Mouse (Mus musculus): ENCODE measurements around the gene Mical2. TPM values are rescaled to one million over a fixed set of nuclear protein-coding genes. Genes with fewer than 3 reads are reported as not detected.

Gene Mical2
- total RNA-seq, 1 experiment from 2014 or later, result 13.9 TPM

DNA sequence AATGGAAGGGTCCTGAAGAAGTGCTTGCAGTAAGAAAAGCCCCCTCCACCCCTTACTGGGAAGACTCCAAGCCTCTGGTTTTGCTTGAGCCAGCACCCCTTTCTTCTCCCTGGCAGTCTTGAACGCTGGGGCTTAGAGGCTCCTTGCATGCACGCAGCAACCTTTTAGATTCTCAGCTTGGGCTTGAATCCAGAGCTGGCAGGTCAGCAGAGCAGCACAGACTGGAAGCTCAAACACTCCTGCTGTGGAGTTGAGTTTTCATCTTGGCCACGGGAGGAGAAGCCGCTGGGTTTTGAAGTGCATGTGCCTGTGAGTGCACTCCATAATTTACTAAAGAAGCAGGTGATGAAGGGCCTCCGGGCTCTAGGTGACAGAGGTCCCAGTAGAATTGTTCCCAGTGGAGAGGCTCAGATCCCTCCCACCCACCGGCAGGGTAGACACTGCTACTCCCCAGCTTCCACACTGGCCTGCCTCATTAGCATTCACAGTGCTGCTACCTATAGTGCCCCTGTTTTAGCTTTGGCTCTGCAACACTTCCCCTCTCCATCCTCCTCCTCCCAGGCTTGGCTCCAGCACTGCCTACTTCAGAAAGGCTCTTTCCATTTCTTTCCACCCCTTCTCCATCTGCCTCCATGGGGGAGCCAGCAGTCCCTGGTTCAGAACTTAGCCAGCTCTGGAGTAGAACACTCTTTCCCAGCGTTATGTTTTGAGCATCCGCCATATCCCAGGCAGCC lies 15.7 kb downstream of the Mical2 start:
- DNase-seq, result no peak

DNA sequence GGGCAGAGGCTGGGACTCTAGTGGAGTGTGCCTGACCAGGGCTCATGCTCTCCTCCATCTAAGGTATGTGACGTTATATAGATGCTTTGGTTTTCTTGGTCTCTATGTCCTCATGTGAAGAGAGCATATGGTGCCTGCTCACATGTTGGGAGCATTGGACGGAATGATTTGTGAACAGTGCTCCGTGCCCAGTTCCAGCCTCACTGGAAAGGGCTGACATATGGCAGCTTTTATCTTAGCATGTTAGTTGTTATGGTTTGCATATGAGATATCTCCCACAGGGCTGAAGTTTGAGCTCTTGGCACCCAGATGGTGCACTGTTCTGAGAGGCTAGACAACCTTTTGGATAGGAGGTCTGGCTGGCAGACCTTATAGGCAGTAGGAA lies 16.3 kb downstream of the Mical2 start:
- no peak for DNase-seq

DNA sequence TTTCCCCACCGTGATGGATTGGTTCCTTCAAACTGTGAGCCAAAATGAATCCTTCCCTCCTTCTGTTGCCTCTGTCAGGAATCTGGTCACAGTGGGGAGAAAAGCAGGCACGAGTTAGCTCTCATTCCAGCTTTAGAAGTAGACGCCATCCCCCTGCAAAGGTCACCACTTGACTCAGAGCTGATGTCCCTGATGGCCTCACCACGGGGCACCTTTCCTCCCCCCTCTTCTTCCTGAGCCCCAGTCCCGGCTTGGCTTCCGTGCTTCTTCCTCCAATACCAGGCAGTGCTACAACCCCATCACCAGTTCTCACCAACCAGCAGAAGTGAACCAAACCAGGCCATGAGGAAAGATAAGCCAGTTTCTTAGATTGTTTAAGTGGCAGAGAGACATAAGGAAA lies 16.9 kb downstream of the Mical2 start:
- no peak for DNase-seq

DNA sequence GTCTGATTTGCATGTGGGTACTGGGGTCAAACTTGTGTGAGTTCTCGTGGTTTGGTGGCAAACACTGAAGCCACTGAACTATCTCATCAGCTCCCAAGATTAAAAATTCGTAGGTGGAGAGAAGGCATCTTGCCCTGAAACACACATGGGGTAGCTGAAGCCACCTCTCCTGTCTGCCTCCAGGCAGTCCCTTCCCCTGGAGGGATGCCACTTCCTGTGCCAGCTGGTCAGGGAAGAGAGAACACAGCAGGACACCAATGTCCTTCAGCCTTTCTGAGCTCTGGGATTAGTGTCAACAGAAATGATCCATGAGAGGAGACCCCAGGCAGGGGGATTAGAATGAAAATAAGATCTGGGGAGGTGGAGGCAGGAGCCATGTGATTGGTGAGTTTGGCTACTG lies 18.4 kb downstream of the Mical2 start:
- DNase-seq, result no peak

DNA sequence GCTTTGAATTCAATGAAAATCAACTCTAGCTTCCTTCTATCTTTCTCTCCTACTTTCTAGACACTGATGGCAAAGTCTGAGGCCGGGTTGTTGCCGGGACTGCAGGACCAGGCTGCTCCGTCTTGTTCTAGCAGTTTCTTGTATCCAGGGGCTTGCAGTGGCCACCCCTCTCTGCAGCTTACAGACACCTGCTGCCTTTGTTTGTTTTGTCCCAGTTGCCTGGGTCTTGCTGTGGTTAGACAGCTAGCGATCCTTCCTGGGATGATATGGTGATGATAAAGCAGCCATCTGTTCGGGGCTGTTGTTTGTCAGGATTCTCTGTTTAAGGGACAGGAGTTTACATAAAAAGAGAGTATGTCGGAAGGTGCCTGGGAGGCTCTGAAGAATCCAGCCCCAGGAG lies 19.0 kb downstream of the Mical2 start:
- no peak for DNase-seq

DNA sequence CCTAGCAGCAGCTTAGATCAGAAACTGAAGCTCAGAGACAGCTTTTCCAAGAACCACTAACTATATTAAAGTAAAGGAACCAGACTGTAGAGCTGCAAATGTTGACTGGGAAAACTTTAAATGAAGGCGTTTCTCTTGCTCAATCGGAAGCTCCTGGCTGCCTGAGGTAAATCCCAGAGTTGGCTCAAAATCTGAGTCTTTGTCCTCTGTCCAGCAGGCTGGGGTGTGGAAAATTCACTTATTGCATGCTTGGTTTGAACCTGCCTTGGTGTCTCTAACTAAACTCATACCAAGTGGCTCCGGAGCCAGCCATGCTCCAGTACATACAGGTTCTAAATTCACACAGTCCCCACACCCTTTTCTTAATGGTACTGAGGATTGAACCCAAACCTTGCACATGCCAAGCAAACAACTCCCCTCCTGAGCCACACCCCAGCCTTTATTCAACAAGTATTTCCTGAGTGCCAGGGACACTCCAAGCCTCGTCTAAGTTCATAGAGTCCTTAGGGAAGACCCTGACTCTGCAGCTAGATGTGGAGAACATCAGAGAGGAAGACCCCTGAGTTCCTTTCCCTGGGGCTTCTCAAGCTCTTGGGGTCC lies 20.3 kb downstream of the Mical2 start:
- DNase-seq, result no peak

DNA sequence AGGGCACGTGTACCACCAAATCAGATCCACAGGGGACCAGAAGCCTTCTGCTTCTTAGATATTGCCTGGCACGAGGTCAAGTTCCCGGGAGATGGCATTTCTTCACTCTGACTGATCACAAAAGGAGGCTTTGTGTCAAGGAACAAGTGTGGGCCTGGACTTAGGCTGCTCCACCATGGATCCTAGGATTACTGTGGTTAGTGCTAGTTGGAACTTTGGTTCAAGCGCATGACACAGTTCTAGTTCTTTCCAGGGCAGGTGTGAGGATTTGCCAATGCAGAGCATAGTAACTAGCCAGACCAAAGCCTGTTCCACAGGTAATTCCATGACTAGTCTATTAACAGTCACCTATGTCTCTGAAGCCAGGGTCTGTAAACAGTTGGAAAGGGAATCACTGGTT lies 20.8 kb downstream of the Mical2 start:
- no peak for DNase-seq

DNA sequence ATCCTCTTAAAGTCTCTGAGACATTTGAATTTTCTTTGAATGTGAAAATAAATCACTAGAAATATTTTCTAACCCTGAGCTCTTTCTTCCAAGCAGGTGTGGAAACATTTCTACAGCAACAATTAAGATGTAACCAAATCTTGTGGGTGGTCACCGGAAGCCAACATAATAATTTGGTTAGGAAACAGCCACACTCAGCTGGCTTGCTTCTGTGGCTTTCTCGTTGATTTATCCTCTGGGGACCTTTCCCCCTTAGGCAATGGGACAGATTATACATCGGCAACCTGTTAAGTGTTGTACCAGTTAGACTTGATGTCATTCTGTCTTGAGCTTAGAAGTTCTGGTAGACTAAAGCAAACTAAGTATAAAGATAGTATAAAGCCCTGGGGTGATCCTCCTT lies 22.2 kb downstream of the Mical2 start:
- no peak for DNase-seq

DNA sequence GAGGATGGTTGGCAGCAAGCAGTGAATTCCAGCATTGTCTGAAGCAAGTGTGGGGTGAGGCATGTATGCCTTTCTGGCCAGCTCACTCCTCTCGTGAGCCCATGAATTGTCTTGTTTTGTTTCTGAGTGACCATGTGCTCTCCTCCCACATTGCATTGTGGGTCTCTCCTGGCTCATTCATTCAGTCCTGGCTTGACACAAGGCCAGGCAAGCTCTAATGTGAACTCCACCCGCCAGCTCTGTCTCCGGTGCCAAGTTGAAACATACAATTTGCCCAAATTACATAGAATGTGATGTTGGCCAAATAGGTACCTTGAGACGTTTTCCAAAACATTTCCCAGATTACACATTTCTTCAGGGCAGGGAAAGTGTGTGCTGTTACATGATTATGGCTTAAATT lies 23.8 kb downstream of the Mical2 start:
- no peak for DNase-seq

DNA sequence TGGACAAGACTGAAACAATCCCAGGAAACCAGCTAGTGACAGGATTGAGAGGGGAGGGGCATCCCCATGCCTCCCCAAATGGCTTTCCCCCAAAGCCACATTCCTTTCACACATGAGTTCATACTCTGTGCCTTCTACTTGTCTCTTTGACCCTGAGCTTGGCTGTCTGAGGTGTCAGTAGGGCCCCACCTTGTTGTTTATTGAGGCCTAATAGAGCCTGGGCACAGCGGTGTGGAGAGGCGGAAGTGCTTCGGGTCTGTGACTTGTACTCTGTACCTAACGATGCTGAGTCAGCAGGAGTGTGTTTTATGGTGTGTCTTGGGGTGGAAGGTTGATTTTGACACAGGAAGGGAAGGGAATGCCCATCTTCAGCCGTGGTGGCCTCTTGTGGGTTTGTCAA lies 26.4 kb downstream of the Mical2 start:
- DNase-seq, result no peak

DNA sequence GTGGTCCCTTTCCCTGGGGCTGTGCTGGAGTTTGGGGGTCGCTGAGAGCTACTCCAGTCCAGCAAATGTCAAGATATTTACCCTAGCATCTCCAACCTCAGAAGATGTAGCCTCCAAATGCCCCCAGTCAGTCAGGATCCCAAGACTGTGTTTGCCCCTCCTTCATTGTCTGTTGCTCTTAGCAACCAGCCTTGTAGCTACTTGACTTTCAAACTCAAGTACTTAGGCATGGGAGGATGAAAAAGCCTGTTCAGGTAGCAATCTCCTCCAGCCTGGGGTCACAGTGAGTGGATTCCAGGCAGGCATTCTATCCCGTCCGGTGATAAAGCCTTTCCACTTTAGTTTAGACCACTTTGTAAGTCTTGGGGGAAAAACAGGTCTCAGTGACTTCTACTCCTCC lies 28.6 kb downstream of the Mical2 start:
- DNase-seq, result no peak

DNA sequence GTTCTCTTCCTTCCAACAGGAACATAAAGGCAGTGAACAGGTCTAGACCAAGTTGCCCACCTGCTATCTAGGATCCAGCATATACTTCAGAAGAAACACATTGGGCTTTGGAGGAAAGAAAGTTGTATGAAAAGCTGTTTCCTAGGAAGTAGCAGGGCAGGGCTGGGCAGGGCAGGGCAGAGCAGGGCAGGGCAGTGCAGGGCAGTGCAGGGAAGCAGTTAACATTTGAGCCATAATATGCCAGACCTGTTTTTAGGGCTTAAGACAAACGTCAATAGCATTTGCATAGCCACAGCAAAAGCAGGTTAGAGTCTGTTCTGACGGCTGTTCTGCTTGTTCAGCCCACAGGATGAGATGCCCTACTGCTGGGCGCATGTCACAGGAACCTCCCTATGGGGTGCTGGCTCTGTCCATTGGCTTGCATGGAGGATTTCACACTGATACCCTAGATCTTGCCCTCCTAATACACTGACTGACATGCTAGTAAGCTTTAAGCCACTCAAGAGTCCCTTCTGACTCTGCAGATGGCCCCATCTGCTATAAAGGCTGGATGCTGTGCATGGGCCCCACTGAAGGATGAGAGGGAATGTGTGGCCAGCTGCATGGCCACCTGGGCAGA lies 29.7 kb downstream of the Mical2 start:
- no peak for DNase-seq

DNA sequence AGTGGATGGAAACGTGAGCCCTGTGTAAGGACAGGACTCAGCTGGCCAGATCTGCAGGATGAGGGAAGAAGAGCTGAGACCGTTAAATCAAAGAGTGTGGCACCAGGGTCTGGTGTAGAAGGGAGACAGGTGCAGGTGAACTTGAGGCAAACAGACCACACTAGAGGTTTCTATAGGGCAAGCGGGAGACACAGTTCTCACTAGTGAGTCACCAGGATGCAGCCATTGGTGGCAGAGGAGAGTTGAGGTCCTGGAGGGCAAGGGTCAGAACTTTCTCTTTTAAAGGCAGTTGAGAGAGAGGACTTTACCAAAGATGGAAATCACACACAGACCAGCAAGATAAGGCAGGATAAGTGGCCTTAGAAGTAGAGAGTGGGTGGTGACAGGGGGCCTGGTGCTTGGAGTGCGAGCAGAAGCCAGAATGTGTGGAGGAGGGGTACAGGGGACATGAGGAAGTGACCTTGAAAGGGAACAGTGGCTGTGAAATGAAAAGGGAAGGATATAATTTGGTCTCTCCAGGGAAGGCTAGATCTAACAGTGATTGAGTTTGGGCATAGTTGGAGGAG lies 32.8 kb downstream of the Mical2 start:
- no peak for DNase-seq

DNA sequence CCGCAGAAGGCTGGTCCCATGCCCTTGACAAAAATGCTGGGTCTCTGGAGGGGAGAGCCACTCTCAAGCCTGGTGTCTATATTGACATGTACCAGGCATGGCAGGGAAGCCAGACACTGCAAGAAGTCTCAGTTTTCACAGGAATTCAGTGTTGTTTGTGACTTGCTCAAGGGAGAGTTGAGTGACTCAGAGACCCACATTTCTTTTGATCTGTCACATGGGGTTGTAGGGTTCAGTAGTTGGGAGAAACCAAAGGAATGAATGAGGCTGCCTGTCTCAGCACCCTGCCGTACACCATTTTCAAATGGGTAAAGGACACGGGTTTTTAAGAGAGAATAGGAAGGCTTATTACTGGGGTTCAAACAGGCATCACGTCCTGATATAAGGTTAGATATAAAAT lies 33.6 kb downstream of the Mical2 start:
- DNase-seq, result no peak

DNA sequence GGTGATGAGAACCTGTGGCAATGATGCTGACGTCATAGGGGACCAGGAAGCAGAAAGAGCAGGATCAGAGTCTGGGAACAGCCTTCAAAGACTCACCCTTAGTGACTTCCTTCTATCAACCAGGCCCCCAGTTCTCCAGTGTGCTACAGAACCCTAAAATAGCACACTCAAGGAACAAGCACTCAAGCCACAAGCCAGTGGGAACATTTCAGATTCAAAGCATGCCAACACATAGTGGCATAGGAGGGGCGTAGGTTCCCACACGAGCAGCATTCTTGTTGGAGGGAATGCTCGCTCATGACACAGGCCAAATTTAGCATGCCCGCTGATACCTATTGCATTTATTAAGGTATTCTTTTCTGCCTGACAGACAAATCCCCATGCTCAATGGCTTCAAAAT lies 35.5 kb downstream of the Mical2 start:
- DNase-seq, result no peak

DNA sequence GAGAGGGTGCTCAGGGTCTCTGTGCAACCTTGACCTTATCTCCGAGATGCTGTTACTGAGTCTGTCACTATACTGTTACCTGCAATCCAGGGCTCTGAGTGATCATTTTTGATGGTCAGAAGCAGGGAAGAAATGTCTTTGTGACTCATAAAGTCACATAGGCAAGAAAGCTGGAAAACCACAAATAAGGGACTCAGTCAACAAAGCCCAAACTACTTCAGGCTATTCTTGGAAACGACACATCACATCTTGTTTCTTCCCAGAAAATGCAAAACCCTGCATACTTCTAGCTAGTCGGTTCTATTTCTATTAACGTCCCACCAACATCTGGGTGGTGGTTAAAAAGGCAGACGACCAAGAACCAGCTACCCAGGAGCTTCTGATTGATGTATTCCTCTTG lies 41.6 kb downstream of the Mical2 start:
- no peak for DNase-seq

DNA sequence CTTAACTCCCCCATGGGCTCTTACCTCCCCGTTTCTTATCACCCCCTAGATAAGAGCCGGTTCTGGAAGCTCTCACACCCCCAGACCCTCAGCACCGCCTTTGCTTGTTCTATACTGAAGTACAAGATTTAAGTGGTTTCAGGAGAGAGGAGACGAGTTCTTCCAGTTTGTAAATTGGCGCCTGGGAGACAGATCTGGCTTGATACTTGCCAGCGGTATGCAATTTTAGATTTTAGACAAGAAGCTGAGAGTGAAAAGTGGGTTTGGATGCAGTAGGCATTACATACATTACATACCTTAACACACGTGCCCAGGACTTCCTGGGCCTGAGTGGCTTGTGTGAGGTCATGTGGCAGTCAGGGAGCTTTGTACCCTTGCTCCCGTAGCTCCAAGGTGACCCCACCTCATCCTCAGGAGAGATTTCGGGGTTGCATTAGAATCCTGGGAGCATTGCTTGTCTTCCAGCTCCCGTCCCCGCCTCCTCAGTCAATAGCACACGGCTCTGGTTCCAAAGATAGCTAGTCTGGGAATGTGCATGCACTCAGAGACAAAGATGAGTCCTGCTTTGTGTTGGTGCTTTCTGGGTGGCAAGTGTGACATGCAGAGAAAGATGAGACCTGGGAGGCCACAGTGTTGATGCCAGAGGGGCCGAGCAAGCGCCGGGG lies 43.2 kb downstream of the Mical2 start:
- DNase-seq, result no peak

DNA sequence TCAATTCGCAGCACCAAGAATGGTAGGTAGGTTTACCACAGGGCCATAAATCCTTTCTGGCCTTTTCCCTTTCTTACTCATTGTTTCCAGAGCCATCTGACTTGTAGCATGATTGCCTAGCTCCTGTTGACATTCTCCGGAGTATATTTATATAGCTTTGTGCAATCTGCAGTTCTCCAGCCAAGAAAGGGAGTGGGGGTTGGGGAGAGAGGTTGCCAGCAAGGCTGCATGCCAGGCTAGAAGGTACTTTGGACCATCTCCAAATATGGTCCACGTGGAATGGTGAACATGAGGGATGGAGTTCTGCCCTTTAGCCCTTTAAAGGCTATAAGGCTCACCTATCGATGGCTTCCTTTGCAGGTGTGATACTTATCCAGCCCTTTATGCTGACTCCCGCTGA lies 45.2 kb downstream of the Mical2 start:
- DNase-seq, result no peak

DNA sequence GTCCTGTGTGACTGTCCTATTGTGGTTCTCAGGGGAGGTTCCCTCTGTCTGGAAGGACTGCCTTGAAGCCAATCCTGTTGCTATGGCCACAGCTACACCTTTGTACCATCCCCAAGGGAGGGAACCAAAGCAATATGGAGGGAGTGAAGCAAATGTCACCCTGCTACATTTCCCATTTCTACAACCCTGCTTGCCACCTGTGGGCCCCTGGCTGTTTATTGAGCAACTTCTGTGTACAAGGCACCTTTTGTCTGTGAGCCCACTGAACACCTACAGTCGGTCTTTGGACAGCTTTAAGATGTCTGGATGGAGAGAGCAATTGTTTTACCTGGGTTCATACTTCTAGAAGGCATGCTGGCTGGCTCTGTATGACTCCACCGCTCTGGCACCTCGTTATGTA lies 46.0 kb downstream of the Mical2 start:
- no peak for DNase-seq

DNA sequence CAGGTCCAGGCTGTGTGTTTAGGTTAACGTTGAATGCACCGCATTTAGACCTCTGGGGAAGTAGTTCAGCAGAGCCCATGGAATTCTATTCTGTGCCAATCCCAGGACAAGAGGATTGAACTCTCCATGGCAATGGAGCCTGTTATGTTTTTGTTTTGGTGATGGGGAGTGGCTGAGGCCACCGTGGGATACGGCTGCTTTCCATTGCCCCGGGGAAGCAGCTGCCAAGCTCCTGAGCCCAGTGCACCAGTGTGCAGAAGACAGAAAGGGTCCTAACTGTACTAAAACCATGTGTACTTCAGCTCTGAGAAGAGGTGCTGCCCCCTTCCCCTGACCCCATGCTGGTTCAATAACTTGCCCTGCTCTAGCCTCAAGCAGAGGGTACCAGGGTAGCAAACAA lies 47.0 kb downstream of the Mical2 start:
- DNase-seq, result no peak

DNA sequence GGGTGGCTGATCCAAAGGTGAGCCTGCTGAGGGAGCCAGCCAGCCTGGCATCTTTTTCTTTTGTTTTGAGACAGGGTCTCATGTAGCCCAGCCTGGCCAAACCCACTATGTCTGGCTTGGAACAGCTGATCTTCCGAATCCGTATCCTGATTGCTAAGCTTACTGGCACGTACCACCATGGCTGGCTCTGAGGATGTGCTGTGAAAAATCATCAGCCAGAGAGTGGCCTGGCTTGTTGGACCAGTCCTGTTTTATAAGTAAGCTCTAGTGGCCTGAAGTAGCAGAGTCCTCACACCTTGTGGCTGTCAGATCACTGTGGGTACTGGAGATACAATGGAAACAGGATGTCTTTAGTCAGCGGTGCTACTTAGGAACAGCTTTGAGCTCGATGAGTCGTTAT lies 47.8 kb downstream of the Mical2 start:
- no peak for DNase-seq

DNA sequence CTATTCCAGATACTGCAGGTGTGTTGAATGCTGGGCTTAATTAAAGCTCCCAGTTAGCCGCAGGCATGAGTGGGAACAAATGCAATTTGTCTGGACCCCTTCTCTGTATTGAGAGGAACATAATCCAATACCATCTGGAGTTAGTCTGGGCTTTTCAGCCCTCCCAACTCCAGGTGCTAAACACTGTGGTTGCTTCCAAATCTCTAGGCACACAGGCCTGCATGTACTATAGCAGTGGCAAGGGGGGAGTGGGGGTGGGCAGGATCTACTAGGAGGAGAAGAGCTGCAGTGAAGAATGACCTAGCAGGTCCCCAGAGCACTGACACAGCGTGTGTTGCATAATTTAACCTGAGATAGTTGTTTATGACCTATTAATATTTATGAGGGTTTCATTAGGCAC lies 49.0 kb downstream of the Mical2 start:
- no peak for DNase-seq

DNA sequence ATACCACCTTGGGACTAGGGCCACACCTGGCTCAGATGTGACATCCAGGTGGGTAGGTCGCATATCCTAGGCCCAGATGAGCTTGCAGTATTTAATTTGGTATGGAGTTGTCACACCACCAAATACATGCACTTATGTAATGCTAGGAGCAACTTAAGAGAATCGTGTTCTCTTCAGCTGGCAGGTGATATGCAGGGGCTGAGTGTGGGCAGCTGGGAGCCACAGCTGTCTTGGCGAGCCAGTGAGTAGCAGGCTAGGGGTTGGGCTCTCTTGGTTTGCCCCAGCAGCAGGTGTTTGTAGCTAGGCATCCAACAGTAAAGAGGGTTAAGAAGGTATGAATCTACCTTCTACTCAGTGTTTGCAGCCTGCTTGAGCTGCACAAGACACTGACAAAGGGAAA lies 49.4 kb downstream of the Mical2 start:
- no peak for DNase-seq

Measured in adrenal gland, postnatal 25 days (tissue).